Mouse (Mus musculus): ENCODE measurements around the gene Nrxn2.

GRCm38 (mm10) chr19:6428501-6429200, 10.1 kb downstream of the Nrxn2 start:
- no peak for TF ChIP-seq CTCF (conservative IDR thresholded peaks at IDR 0.05; ENCODE audit: insufficient read depth, insufficient read length, low read depth, low read length)
- no peak for TF ChIP-seq POLR2A (IDR thresholded peaks at IDR 0.05; ENCODE audit: low read depth, low read length)
